Mouse (Mus musculus): ENCODE measurements at regions not wholly inside any gene's neighbourhood (a gene's known extent, or its start where the extent isn't known, plus 50 kb on each side); places are given as distances from the start of the nearest gene placed in this dataset.
"Not testable (repeated sequence)": the region's sequence is repeated elsewhere in the genome, so short reads cannot be mapped to it uniquely, and the experiment has no call there.

DNA sequence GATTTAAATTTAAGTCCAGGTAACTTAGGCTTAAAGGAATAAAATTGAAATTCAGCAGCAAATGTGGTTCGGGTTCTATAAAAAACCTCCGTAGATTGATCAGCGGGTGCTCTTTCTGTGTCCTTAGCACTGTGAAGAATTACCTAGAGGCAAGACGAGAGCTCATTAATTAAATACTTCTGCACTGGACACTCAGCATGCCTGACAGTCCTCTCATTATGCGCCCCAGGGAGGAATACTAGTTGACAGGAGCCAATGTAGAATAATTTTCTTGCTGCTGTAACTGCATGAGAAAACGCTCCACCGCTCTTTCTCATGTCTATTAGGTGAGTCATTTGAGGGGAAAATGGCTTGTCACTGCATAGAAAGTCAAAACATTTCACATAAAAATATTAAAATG is 228.1 kb downstream of the Brms1l start:
- DNase-seq (ENCODE audit: low read depth, low spot score) = no peak

DNA sequence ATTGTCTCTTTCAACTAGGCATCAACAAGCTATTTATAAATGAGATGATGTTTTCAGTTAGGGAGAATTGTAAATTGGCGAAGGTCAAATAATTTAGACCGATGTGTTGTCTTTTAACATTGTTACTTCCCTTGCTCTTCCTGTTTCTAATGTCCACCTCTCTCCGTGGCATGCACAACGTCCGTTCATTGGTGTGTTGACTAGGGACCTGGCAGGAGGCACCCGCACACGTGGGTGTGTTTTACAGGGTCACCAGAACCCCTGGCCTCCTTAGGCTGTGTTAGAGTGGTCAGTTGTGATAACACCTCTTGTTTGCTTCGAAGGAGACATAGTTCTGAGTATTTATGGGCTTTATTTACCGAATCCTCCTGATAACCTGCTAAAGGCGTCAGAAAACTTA is 222.8 kb downstream of the Brms1l start:
- DNase-seq (ENCODE audit: low read depth, low spot score) = no peak

GRCm38 (mm10) chr12:56058463-56058862 is 222.3 kb downstream of the Brms1l start:
- DNase-seq (ENCODE audit: low read depth, low spot score) = peak; percentile 78

DNA sequence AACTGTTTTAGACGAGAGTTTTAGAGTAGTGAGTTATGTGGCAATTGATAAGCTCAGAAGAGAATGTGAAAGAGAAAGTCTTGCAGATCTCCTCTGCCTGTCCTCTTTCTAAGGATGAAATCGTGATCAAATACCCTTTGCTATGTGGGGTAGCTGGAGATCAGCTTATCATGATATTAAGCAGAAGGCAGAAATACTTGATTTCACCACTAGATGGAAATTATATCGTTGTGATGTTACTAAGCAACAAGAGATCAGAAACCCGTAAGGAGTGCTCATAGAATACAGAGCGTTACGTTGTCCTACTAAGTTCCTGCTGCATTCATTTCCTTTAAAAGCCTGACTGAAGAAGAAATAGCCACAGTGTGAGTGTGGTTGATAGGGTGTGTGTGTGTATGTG is 219.3 kb downstream of the Brms1l start:
- no peak for DNase-seq (ENCODE audit: low read depth, low spot score)

GRCm38 (mm10) chr12:56046050-56046449 is 209.9 kb downstream of the Brms1l start:
- DNase-seq (ENCODE audit: low read depth, low spot score) = no peak

DNA sequence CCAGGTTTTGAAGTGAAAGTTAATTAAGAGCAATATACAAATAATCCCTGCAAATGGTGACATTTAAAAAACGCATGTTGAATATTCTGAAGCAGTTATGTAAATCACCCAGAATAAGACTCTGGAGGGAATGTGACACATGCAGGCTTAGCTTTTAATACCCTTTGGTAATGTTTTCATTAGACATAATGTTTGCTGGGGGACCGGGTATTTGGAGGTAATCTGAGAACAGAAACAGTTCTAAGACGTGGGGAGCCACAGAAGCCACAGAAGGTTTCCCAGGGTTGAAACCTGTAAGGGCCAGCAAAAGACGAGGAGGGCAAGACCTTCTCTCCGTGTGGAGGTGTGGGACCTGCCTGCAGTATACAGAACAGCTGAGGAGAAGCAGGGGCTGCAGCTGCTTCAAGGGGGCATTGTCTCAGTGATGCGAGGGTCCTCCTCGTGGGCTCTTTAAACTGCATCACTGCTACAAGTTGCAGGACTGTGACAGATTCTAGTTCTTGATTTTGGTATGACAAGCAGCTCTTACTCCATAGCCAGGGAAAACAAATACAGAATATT is 184.9 kb downstream of the Brms1l start:
- DNase-seq (ENCODE audit: low read depth, low spot score) = no peak

- no peak for DNase-seq (ENCODE audit: low read depth, low spot score)
Observed at GRCm38 (mm10) chr12:56020547-56020946, 184.4 kb downstream of the Brms1l start.

GRCm38 (mm10) chr12:56009976-56010375 is 173.9 kb downstream of the Brms1l start:
- no peak for DNase-seq (ENCODE audit: low read depth, low spot score)

GRCm38 (mm10) chr12:56005846-56006245 is 169.7 kb downstream of the Brms1l start:
- no peak for DNase-seq (ENCODE audit: low read depth, low spot score)

DNA sequence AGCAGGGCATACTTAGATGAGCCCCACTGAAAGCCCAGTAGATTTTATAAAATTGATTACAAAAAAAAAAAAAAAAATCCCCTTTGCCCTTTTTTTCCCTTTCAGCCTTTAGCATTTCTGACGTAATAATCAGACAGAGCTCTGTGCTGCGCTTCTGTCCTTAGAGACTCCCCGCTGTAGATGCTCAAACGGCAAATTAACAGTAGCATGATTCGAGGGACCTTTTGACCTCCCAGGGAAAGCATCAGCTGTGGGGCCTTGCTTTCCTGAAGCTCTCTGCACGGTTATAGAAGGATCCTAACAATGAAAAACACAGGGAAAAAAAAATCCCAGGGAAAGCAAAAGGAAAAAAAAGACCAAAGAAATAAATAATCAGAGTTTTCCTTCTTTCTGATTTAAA is 169.2 kb downstream of the Brms1l start:
- no peak for DNase-seq (ENCODE audit: low read depth, low spot score)

- DNase-seq (ENCODE audit: low read depth, low spot score) = no peak
Observed at GRCm38 (mm10) chr12:56004479-56004878, 168.4 kb downstream of the Brms1l start.

GRCm38 (mm10) chr12:56003561-56003960 is 167.4 kb downstream of the Brms1l start:
- DNase-seq (ENCODE audit: low read depth, low spot score) = no peak

GRCm38 (mm10) chr12:55996585-55997377 is 160.7 kb downstream of the Brms1l start:
- DNase-seq (ENCODE audit: low read depth, low spot score) = no peak

GRCm38 (mm10) chr12:55983565-55984351 is 147.6 kb downstream of the Brms1l start:
- no peak for DNase-seq (ENCODE audit: low read depth, low spot score)

DNA sequence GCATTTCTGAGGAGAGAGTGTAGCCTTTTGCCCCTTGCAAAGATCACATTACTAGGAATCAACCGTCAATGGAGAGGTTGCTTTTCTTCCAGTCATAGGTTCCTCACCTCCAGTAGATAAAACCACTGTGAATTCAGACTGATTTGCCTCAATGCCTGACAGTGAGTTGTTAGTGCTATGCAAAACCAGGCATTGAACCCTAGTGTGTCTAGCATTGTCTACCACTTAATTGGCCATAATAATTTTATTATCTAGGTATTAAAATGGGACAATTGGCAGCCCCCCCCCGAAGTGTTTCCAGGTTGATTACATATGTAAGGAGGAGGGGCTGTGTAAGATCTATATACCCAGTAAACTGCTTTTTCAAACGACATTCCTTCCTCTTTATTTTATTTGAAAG is 147.0 kb downstream of the Brms1l start:
- no peak for DNase-seq (ENCODE audit: low read depth, low spot score)

- DNase-seq (ENCODE audit: low read depth, low spot score) = no peak
Observed at GRCm38 (mm10) chr12:55974262-55974661, 138.1 kb downstream of the Brms1l start.

- DNase-seq (ENCODE audit: low read depth, low spot score) = not testable (repeated sequence)
Observed at GRCm38 (mm10) chr12:55959319-55959718, 123.2 kb downstream of the Brms1l start.

GRCm38 (mm10) chr12:55940566-55940965 is 104.4 kb downstream of the Brms1l start:
- no peak for DNase-seq (ENCODE audit: low read depth, low spot score)

DNA sequence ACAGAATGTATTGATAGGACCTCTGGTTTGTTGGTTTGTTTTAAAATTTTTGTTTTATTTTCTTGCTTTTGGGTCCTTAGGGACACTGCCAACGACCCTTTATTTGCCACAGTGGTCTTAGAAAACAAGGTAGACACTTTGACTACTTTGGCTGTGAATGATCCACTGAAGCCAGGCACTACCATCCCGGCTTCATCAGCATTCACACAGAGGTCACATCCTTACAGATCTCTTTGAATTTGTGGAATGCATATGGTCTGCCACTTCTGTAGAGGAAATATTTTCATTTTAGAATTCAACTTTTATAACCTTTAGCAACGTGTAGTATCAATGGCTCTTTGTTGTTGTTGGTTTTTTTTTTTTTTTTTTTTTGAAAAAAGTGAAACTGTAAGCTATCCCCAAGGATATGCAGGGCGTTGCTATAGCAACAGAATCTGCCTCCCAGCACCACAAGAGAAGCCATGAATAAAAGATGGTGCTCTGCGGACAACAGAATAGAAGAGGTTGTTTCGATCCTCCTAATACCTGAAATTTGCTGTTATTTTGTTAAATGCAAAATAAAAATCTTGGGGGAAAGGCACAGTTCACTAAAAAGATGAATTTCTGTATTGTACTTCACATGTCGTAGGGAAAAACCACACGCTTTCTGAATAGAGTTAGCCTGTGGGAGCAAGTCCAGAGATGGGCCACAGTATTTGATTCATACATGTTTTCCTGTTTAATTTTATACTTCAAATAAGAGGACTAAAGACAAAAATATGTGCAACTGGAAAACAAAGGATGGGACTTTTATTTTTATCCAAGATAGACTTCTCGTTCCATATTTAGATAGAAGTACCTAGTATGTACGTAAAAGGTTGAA is 103.4 kb downstream of the Brms1l start:
- peak; percentile 18 for DNase-seq (ENCODE audit: low read depth, low spot score)

GRCm38 (mm10) chr12:55934172-55934571 is 98.0 kb downstream of the Brms1l start:
- no peak for DNase-seq (ENCODE audit: low read depth, low spot score)

GRCm38 (mm10) chr12:55933417-55933816 is 97.3 kb downstream of the Brms1l start:
- peak; percentile 44 for DNase-seq (ENCODE audit: low read depth, low spot score)

- no peak for DNase-seq (ENCODE audit: low read depth, low spot score)
Observed at GRCm38 (mm10) chr12:55930468-55930867, 94.3 kb downstream of the Brms1l start.

Measured in ES-CJ7 (cell line).